Mouse (Mus musculus) cerebellum, adult 2 months (tissue): ENCODE results near the gene Asf1b.

Experiments used
- CTCF ChIP-seq: fragments of 200-500 bp; IDR thresholded peaks from 2 replicates; pipeline ENCODE4 v1.5.1; 2011; ENCODE audit warnings: low read depth, mild to moderate bottlenecking, control low read depth, low read length, moderate library complexity, borderline replicate concordance; ENCODE audit not compliant: insufficient read depth
- POLR2A ChIP-seq: fragments of 200-500 bp; IDR thresholded peaks from 2 replicates; pipeline ENCODE4 v1.6.1; 2011; ENCODE audit warnings: low read length, control low read depth, borderline replicate concordance; ENCODE audit not compliant: insufficient read depth

- TF ChIP-seq CTCF (no peak), POLR2A (no peak)
These were observed 27.1 kb downstream of the Asf1b start for GRCm38 (mm10) chr8:83982449-83982848.
